Mouse (Mus musculus) kidney, postnatal 0 days (tissue): Measurements from ENCODE around the gene Nceh1. TPM values are rescaled to one million over a fixed set of nuclear protein-coding genes. Genes with fewer than 3 reads are reported as not detected.

Source experiments
- ATAC-seq: fragments of 200-750 bp; cut with Nextera tagmentation; replicated peaks from 2 replicates; pipeline ENCODE4 v1.8.0; 2017; ENCODE audit warnings: low read depth, moderate number of reproducible peaks, moderate TSS enrichment, moderate library complexity; ENCODE audit not compliant: low FRiP score
- DNase-seq: peaks from one replicate; pipeline ENCODE4 v3.0.0-alpha.2; 2016; ENCODE audit warnings: low spot score
- H3K27ac ChIP-seq: fragments of 300-500 bp; sonication (generic); 2 replicates; pipeline ENCODE4 v1.5.1; 2014; ENCODE audit warnings: mild to moderate bottlenecking
- H3K27me3 ChIP-seq: fragments of 300-500 bp; sonication (generic); 2 replicates; pipeline ENCODE4 v1.6.1; 2014; ENCODE audit warnings: low read length, mixed read lengths; ENCODE audit not compliant: insufficient read depth
- H3K36me3 ChIP-seq: fragments of 300-500 bp; sonication (generic); 2 replicates; pipeline ENCODE4 v1.6.1; 2014; ENCODE audit warnings: low read length, mixed read lengths; ENCODE audit not compliant: insufficient read depth
- H3K4me1 ChIP-seq: fragments of 300-500 bp; sonication (generic); replicated peaks from 2 replicates; pipeline ENCODE4 v1.6.1; 2014; ENCODE audit warnings: antibody characterized with exemption, low read length, mixed read lengths; ENCODE audit not compliant: insufficient read depth
- H3K4me2 ChIP-seq: fragments of 300-500 bp; sonication (generic); 2 replicates; pipeline ENCODE4 v1.6.1; 2014; ENCODE audit warnings: mild to moderate bottlenecking, low read length, moderate library complexity, mixed read lengths
- H3K4me3 ChIP-seq: fragments of 300-500 bp; sonication (generic); replicated peaks from 2 replicates; pipeline ENCODE4 v1.5.1; 2014; ENCODE audit warnings: low read depth, low read length
- H3K9ac ChIP-seq: fragments of 300-500 bp; sonication (generic); 2 replicates; pipeline ENCODE4 v1.6.1; 2014; ENCODE audit warnings: low read depth, low read length
- H3K9me3 ChIP-seq: fragments of 300-500 bp; sonication (generic); replicated peaks from 2 replicates; pipeline ENCODE4 v1.6.1; 2016; ENCODE audit warnings: low read length, inconsistent platforms, mixed read lengths
- CTCF ChIP-seq: IDR thresholded peaks from 2 replicates; pipeline ENCODE4 v1.5.1; 2016; ENCODE audit warnings: antibody characterized with exemption, low read depth, mild to moderate bottlenecking, moderate library complexity
- WGBS: fragments of 180-500 bp; shearing (Covaris S2); extraction: QIAGEN DNeasy Blood & Tissue Kit; methylation state at CpG from one replicate; pipeline ENCODE4 v1.1.7; 2014; 5-methylcytosine and 5-hydroxymethylcytosine counted together
- polyA plus RNA-seq: library from polyadenylated mRNA; unstranded; fragments of >200 nt; fragmentation: Nextera tagmentation; extraction: Ambion mirVana; gene quantifications from 2 replicates; pipeline ENCODE4 v1.2.1, GENCODE M21; 2015

Gene Nceh1
- polyA plus RNA-seq, 1 experiment from 2014 or later = 47.7 TPM

GRCm38 (mm10) chr3:27196529-27196928 lies 13.8 kb downstream of the Nceh1 start:
- Histone ChIP-seq H3K4me2 (no peak overlapping the region), H3K36me3 (no peaks in the 10 kb centered on the region), H3K9me3 (no peaks in the 10 kb centered on the region), H3K4me1 (no peaks in the 10 kb centered on the region; the same call in 1 of the 2 replicates), H3K27me3 (no peaks in the 10 kb centered on the region), H3K27ac (peak overlapping the region; percentile 62; the same call in 1 of the 2 replicates), H3K4me3 (no peak overlapping the region), H3K9ac (no peak overlapping the region)
- WGBS = 77% methylated on average over 1 of the region's 1 CpGs
- no peak for DNase-seq
- TF ChIP-seq CTCF = no peak
- peak; percentile 57 for ATAC-seq

GRCm38 (mm10) chr3:27197816-27198215 lies 15.1 kb downstream of the Nceh1 start:
- H3K27ac ChIP-seq = peak overlapping the region; percentile 47; the same call in 1 of the 2 replicates
- ATAC-seq (no peak), DNase-seq (no peak)
- H3K9ac ChIP-seq = no peak overlapping the region
- H3K4me1 ChIP-seq = no peaks in the 10 kb centered on the region; the same call in 1 of the 2 replicates
- H3K4me3 ChIP-seq = no peak overlapping the region
- H3K27me3 ChIP-seq = no peaks in the 10 kb centered on the region
- no peak for TF ChIP-seq CTCF
- 62% methylated on average over 5 of the region's 5 CpGs for WGBS
- no peaks in the 10 kb centered on the region for H3K9me3 ChIP-seq
- no peak overlapping the region for H3K4me2 ChIP-seq
- no peaks in the 10 kb centered on the region for H3K36me3 ChIP-seq

- no peak for TF ChIP-seq CTCF
- DNase-seq (no peak), ATAC-seq (no peak)
- Histone ChIP-seq H3K4me1 (no peaks in the 10 kb centered on the region; the same call in 1 of the 2 replicates), H3K9me3 (no peaks in the 10 kb centered on the region), H3K4me3 (no peak overlapping the region), H3K9ac (no peak overlapping the region), H3K27ac (no peak overlapping the region), H3K4me2 (no peak overlapping the region), H3K27me3 (no peaks in the 10 kb centered on the region), H3K36me3 (no peaks in the 10 kb centered on the region)
- 77% methylated on average over 7 of the region's 7 CpGs for WGBS
These were observed 16.4 kb downstream of the Nceh1 start for GRCm38 (mm10) chr3:27199120-27199519.

- H3K9ac ChIP-seq = no peak overlapping the region
- H3K9me3 ChIP-seq = no peaks in the 10 kb centered on the region
- H3K27ac ChIP-seq = no peak overlapping the region
- no peaks in the 10 kb centered on the region for H3K27me3 ChIP-seq
- 84% methylated on average over 5 of the region's 5 CpGs for WGBS
- no peak for DNase-seq
- H3K4me2 ChIP-seq = no peak overlapping the region
- no peak overlapping the region for H3K4me3 ChIP-seq
- ATAC-seq = no peak
- peaks cover 16% of the 10 kb centered on the region; the same call in 1 of the 2 replicates for H3K4me1 ChIP-seq
- TF ChIP-seq CTCF = no peak
- no peaks in the 10 kb centered on the region for H3K36me3 ChIP-seq
These were observed 19.1 kb downstream of the Nceh1 start for GRCm38 (mm10) chr3:27201728-27202411.

GRCm38 (mm10) chr3:27205068-27205467 lies 22.3 kb downstream of the Nceh1 start:
- H3K36me3 ChIP-seq = no peaks in the 10 kb centered on the region
- no peak overlapping the region for H3K9ac ChIP-seq
- no peaks in the 10 kb centered on the region for H3K27me3 ChIP-seq
- H3K27ac ChIP-seq = peak overlapping the region; percentile 62
- 18% methylated on average over 5 of the region's 5 CpGs for WGBS
- peaks cover 16% of the 10 kb centered on the region; the same call in 1 of the 2 replicates for H3K4me1 ChIP-seq
- H3K4me2 ChIP-seq = no peak overlapping the region
- TF ChIP-seq CTCF = no peak
- 0 out of 2 replicates have a peak, but pooled peaks have one; percentile 14 for ATAC-seq
- peak; percentile 57 for DNase-seq
- no peak overlapping the region for H3K4me3 ChIP-seq
- H3K9me3 ChIP-seq = no peaks in the 10 kb centered on the region

- Histone ChIP-seq H3K27ac (peak overlapping the region; percentile 62), H3K4me2 (no peak overlapping the region)
- WGBS = 44% methylated on average over 9 of the region's 9 CpGs
These were observed 22.9 kb downstream of the Nceh1 start for GRCm38 (mm10) chr3:27205514-27206220.

More at GRCm38 (mm10) chr3:27205514-27206220, 22.9 kb downstream of the Nceh1 start:
- no peaks in the 10 kb centered on the region for H3K9me3 ChIP-seq
- peak; percentile 57; the same call in 1 of the 2 replicates for ATAC-seq
- peaks cover 16% of the 10 kb centered on the region; the same call in 1 of the 2 replicates for H3K4me1 ChIP-seq
- no peaks in the 10 kb centered on the region for H3K36me3 ChIP-seq
- H3K9ac ChIP-seq = no peak overlapping the region
- no peak for DNase-seq
- H3K4me3 ChIP-seq = no peak overlapping the region
- H3K27me3 ChIP-seq = no peaks in the 10 kb centered on the region
- no peak for TF ChIP-seq CTCF
